Mouse (Mus musculus) neural tube, embryonic 15.5 days (tissue): ENCODE data around the gene Ccdc71l. TPM values are rescaled to one million over a fixed set of nuclear protein-coding genes. Genes with fewer than 3 reads are reported as not detected.
A peak's percentile ranks its signal among the peaks of the same experiment; 100 is the strongest.

Experiments used
- ATAC-seq: fragments of 200-750 bp; cut with Nextera tagmentation; 2 replicates; pipeline ENCODE4 v1.8.0; 2017; ENCODE audit warnings: mild to moderate bottlenecking, moderate TSS enrichment, moderate library complexity; ENCODE audit not compliant: low FRiP score
- H3K27ac ChIP-seq: fragments of 300-500 bp; sonication (generic); replicated peaks from 2 replicates; pipeline ENCODE4 v1.5.1; 2015; ENCODE audit warnings: mild to moderate bottlenecking, inconsistent platforms
- H3K27me3 ChIP-seq: fragments of 300-500 bp; sonication (generic); replicated peaks from 2 replicates; pipeline ENCODE4 v1.6.1; 2015; ENCODE audit warnings: inconsistent platforms
- H3K36me3 ChIP-seq: fragments of 300-500 bp; sonication (generic); 2 replicates; pipeline ENCODE4 v1.6.1; 2015; ENCODE audit warnings: inconsistent platforms
- H3K4me1 ChIP-seq: fragments of 300-500 bp; sonication (generic); 2 replicates; pipeline ENCODE4 v1.6.1; 2015; ENCODE audit warnings: inconsistent platforms
- H3K4me2 ChIP-seq: fragments of 300-500 bp; sonication (generic); 2 replicates; pipeline ENCODE4 v1.6.1; 2015; ENCODE audit warnings: inconsistent platforms, mild to moderate bottlenecking, moderate library complexity
- H3K4me3 ChIP-seq: fragments of 300-500 bp; sonication (generic); replicated peaks from 2 replicates; pipeline ENCODE4 v1.5.1; 2015; ENCODE audit warnings: mild to moderate bottlenecking, inconsistent platforms
- H3K9ac ChIP-seq: fragments of 300-500 bp; sonication (generic); replicated peaks from 2 replicates; pipeline ENCODE4 v1.6.1; 2015; ENCODE audit warnings: mild to moderate bottlenecking, inconsistent platforms
- H3K9me3 ChIP-seq: fragments of 300-500 bp; sonication (generic); replicated peaks from 2 replicates; pipeline ENCODE4 v1.6.1; 2016; ENCODE audit warnings: inconsistent platforms
- WGBS: fragments of 180-500 bp; shearing (Covaris S2); methylation state at CpG from one replicate; pipeline ENCODE4 v1.1.7; 2015; ENCODE audit warnings: mixed read lengths; 5-methylcytosine and 5-hydroxymethylcytosine counted together
- polyA plus RNA-seq: library from polyadenylated mRNA; unstranded; fragments of >200 nt; fragmentation: Nextera tagmentation; extraction: Ambion mirVana; gene quantifications from 2 replicates; pipeline ENCODE4 v1.2.1, GENCODE M21; 2015

The Ccdc71l gene
- 4.0 and 4.1 TPM in 2 replicates for polyA plus RNA-seq

DNA sequence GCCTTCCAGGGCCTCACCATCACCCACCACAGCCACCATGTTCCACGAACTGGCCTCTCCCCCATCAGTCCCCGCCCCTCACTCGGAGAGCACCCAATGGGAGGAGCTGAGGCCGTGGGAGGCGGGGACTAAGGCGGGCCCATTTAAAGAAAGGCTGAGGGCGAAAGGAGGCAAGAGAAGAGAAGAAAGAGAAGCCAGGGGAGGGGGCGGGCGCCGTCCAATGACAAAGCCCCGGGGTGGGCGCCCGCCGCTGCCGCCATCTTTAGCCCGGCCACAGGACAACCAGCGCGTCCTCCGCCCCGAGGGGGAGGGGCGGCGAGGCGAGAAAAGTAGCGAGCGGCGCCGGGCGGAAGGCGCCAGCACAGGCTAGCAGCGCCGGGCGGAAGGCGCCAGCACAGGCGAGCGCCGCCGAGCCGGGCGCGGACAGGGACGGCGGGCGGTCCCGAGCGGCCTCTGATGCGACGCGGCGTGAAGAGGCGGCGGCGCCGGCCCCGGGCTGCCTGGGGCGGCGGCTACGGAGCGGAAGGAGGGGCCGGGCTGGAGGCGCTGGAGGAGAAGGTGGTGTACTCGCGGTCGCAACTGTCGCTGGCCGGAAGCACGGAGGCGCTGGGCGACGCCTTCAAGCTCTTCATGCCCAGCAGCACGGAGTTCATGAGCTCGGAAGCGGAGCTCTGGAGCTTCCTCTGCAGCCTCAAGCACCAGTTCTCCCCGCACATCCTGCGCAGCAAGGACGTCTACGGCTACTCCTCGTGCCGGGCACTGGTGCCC lies at the start of gene Ccdc71l:
Gene Ccdc71l (plus strand): TSS at position 177 of the 768 bp plus-strand sequence.
- no peaks in the 10 kb centered on the region for H3K36me3 ChIP-seq
- H3K4me2 ChIP-seq = peak within 1 kb of the TSS; percentile 79
- peak within 1 kb of the TSS; percentile 93 for H3K9ac ChIP-seq
- peak within 1 kb of the TSS; percentile 87 for H3K4me3 ChIP-seq
- ATAC-seq = peak; percentile 93
- H3K9me3 ChIP-seq = no peaks in the 10 kb centered on the region
- peaks cover 21% of the 10 kb centered on the region for H3K4me1 ChIP-seq
- WGBS = under 1% methylated on average over 66 of the region's 78 CpGs
- H3K27me3 ChIP-seq = no peaks in the 10 kb centered on the region
- peak within 1 kb of the TSS; percentile 90 for H3K27ac ChIP-seq

DNA sequence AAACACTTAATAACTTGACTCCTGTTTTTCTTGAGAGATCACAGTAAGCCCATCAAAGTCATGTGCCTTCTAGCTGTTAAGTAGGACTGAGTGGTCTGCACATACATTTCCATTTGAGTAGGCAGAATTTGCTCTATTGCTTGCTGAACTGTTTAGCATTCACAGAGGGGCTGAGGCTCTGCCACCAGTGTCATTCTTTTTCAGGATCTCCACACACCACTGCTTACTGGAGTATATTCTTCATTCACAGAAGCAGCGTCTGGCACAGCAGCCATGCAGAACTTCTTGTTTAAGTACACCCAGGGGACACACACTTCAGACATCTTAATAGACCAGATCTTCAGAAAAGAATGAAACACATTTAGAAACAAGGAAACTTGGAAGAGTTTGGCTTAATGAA lies 39.4 kb upstream of the Ccdc71l start:
- Histone ChIP-seq H3K36me3 (no peaks in the 10 kb centered on the region), H3K9ac (no peak overlapping the region), H3K9me3 (no peaks in the 10 kb centered on the region), H3K4me1 (no peaks in the 10 kb centered on the region), H3K27ac (no peak overlapping the region), H3K4me3 (no peak overlapping the region), H3K4me2 (no peak overlapping the region), H3K27me3 (no peaks in the 10 kb centered on the region)
- ATAC-seq = no peak; the same call in 1 of the 2 replicates
- 29% methylated on average over 1 of the region's 1 CpGs for WGBS

DNA sequence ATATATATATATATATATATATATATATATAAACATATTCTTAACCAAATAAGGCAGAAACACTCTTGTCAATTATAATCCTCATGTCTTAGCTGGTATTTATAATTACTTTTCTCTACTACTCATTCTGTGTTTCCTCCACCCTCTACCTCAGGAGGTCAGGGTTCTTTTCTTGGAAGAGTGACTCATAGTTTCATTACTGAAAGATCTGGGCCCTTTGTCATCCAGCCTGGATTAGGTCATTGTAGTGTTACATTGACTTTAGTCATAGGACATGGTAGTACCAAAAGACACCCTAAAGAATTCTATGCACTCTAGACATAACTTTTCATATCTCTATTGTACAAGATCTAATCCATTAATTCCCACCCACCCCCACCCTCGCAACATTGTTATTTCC lies 35.0 kb upstream of the Ccdc71l start:
- WGBS = 73% methylated on average over 1 of the region's 1 CpGs

DNA sequence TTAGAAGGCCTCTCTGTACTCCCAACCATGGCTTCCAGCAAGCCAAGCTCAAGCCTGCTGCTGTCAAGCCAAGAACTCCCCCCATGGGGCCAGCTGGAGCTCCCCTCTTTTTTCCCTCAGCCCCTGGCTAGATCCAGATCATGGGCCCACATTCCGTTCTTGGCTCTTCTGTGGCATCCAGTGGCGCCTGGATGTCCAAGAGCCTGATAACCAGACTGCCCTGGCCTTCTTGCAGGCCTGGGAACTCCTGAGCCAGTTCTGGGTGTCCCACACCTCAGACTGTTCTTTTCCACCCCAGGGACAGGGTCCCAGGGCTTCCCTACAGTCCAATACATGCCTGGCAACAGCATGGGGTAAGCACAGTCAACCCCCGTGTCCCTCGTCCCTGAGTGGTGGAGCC lies 32.4 kb upstream of the Ccdc71l start:
- no peak overlapping the region for H3K4me3 ChIP-seq
- no peaks in the 10 kb centered on the region for H3K27me3 ChIP-seq
- H3K36me3 ChIP-seq = no peaks in the 10 kb centered on the region
- H3K9ac ChIP-seq = no peak overlapping the region
- no peak overlapping the region for H3K27ac ChIP-seq
- no peaks in the 10 kb centered on the region for H3K4me1 ChIP-seq
- H3K4me2 ChIP-seq = no peak overlapping the region
- 90% methylated on average over 4 of the region's 4 CpGs for WGBS
- no peak for ATAC-seq
- H3K9me3 ChIP-seq = no peaks in the 10 kb centered on the region

More for the DNA sequence above, 35.0 kb upstream of the Ccdc71l start:
- no peak for ATAC-seq
- Histone ChIP-seq H3K36me3 (no peaks in the 10 kb centered on the region), H3K4me2 (no peak overlapping the region), H3K27ac (no peak overlapping the region), H3K4me3 (no peak overlapping the region), H3K4me1 (no peaks in the 10 kb centered on the region), H3K9ac (no peak overlapping the region), H3K9me3 (no peaks in the 10 kb centered on the region), H3K27me3 (no peaks in the 10 kb centered on the region)

DNA sequence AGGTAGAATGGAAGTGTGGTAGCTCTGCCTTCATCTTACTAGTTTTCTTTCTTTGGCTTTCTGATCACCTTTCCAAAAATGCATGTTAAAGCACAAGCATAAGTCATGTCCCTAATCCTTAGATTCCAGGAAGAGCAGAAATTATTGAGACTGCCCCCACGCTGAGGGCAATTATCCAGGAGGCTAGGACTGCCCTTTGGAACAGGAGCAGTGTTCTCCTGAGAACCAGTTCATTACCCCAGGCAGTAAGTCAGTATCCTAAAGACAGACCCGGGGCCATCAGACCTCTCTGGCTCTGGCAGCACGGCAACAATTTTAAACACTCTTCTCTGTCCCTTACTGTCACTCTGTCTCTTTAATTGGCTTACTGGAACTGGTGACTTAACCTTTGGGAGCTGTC lies 30.0 kb upstream of the Ccdc71l start:
- Histone ChIP-seq H3K27ac (no peak overlapping the region), H3K27me3 (no peaks in the 10 kb centered on the region), H3K36me3 (no peaks in the 10 kb centered on the region), H3K9me3 (no peaks in the 10 kb centered on the region), H3K4me3 (no peak overlapping the region), H3K4me2 (no peak overlapping the region), H3K4me1 (no peaks in the 10 kb centered on the region), H3K9ac (no peak overlapping the region)
- WGBS = 81% methylated on average over 3 of the region's 3 CpGs
- no peak for ATAC-seq

DNA sequence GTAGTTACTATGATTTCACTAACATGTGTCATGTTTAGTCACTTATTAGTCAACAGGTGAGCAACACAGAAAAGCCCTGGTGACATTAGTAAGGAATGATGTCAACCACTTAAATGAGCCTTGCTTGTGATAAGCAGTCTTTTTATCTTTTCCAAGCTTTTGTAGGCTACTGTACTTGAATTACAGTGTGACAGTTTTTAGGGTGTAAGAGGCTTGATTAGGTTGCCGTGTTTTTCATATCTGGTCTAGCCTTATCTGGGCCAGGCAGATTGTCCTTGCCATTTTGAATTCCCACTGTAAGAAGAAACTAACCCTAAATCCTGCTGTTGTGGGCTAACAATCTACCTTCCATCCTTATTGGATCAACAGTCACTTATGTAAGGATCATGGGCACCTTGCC lies 26.6 kb upstream of the Ccdc71l start:
- Histone ChIP-seq H3K4me2 (no peak overlapping the region), H3K36me3 (no peaks in the 10 kb centered on the region), H3K27me3 (no peaks in the 10 kb centered on the region), H3K9me3 (no peaks in the 10 kb centered on the region), H3K9ac (no peak overlapping the region), H3K4me1 (no peaks in the 10 kb centered on the region), H3K27ac (no peak overlapping the region), H3K4me3 (no peak overlapping the region)
- no peak for ATAC-seq
- WGBS = 100% methylated on average over 1 of the region's 1 CpGs

DNA sequence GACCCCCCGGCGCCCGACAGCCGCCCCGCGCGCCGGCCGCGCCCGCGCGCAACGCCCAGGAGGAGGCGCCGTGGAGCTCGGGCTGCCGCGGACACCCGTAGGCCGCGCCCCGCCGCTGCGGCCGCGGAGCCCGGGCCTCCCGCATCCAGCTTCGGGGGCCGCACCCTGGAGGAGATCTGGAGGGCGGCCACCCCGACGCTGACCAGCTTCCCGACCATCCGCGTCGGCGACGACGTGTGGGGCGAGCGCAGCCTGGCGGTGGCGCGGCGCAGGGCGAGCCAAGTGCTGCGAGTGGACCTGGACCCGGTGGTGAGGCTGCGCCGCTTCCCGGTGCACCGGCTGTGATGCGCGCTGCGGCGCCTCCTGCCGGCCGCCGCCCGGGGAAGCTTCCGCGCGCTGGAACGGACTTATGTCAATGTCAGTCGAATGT lies 807 bp downstream of the Ccdc71l start:
- Histone ChIP-seq H3K27me3 (no peaks in the 10 kb centered on the region), H3K9me3 (no peaks in the 10 kb centered on the region), H3K4me3 (peak overlapping the region; percentile 87), H3K27ac (peak overlapping the region; percentile 90), H3K9ac (peak overlapping the region; percentile 93), H3K4me1 (peaks cover 23% of the 10 kb centered on the region), H3K4me2 (peak overlapping the region; percentile 79), H3K36me3 (no peaks in the 10 kb centered on the region)
- 0% methylated on average over 52 of the region's 67 CpGs for WGBS
- peak; percentile 87 for ATAC-seq

DNA sequence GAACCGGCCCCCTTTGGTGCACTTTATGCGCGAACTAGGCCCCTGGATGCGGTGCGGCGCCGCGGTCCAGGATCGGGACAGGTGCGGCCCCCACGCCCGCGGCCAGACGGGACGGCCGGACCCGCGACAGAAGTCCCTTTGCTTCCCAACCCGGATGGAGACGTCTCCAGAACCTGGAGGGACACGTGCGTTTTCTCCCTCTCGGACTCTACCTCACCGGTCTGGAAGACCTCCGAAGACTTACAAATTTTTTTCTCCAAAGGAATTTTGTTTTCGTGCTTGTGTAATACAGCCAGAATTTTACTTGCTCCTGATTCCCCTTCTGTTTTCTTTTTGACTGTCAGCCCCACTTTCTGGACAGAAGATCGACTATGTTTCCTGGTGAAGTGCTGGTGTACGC lies 1.2 kb downstream of the Ccdc71l start:
- Histone ChIP-seq H3K4me1 (peaks cover 23% of the 10 kb centered on the region), H3K27me3 (no peaks in the 10 kb centered on the region), H3K27ac (peak overlapping the region; percentile 90), H3K9ac (peak overlapping the region; percentile 93), H3K9me3 (no peaks in the 10 kb centered on the region), H3K4me2 (peak overlapping the region; percentile 79), H3K36me3 (no peaks in the 10 kb centered on the region), H3K4me3 (peak overlapping the region; percentile 87)
- peak; percentile 3; the same call in 1 of the 2 replicates for ATAC-seq
- WGBS = 3% methylated on average over 28 of the region's 28 CpGs

DNA sequence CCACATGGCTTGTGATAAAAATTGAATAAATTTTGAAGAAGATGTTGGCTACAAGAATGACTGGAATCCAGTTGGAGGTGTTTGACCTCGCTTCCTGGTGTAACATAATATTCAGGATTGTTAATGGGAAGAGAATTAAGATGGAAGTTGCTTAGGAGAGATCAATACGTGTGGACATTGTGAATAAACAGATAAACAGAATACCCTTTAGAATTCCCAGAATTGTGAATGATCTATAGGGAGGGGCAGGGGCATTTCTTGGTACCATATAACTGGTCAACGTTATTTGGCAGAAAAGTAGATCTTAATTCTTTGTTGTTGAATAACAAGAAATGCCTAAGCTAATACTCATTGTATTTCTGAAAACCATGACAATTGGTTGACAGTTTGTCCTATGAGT lies 2.0 kb downstream of the Ccdc71l start:
- Histone ChIP-seq H3K9ac (no peak overlapping the region), H3K27ac (no peak overlapping the region), H3K9me3 (no peaks in the 10 kb centered on the region), H3K36me3 (no peaks in the 10 kb centered on the region), H3K4me3 (peak overlapping the region; percentile 87), H3K4me1 (peaks cover 23% of the 10 kb centered on the region), H3K4me2 (peak overlapping the region; percentile 79), H3K27me3 (no peaks in the 10 kb centered on the region)
- ATAC-seq = no peak
- 59% methylated on average over 3 of the region's 3 CpGs for WGBS

DNA sequence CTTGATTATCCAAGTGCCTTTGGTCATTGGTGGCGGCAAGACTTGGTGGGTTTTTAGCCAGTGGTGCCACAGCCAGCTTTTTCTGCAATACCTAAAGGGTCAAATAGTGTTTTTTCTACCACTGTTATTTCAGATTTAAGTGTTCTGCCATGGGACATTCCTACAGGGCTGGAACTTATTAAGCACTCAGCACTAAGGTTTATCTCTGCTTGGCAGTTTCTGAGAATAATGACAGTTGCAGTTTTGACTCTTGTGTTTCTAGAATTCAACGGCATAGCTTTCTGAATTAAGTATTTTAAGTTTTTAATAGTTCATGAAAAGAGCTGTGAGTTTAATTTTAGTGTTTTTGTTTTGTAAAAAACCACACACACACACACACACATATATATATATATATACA lies 2.5 kb downstream of the Ccdc71l start:
- no peaks in the 10 kb centered on the region for H3K27me3 ChIP-seq
- peak overlapping the region; percentile 87 for H3K4me3 ChIP-seq
- peak overlapping the region; percentile 79 for H3K4me2 ChIP-seq
- peaks cover 23% of the 10 kb centered on the region for H3K4me1 ChIP-seq
- no peak overlapping the region for H3K9ac ChIP-seq
- ATAC-seq = no peak
- 93% methylated on average over 2 of the region's 2 CpGs for WGBS
- H3K9me3 ChIP-seq = no peaks in the 10 kb centered on the region
- H3K27ac ChIP-seq = no peak overlapping the region
- no peaks in the 10 kb centered on the region for H3K36me3 ChIP-seq

DNA sequence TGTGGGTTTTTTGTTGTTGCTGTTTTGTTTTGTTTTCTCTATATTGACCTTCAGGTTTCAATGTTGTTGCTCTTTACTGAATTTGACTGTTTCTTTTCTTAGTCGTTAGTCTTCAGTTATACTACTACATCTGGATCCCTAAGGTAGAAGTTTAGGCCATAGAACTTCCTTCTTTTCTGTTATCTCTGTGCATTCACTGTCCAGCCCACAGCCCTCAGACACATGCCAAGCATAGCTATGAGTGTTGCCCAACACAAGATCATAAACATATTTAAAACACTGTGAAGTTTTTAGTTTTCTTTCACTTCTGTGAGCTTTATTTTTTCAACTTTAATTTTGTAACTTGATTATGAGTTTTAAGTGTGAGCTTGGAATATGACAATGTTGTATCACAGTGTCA lies 41.0 kb downstream of the Ccdc71l start:
- ATAC-seq = no peak
- H3K27me3 ChIP-seq = no peaks in the 10 kb centered on the region
- no peak overlapping the region for H3K4me3 ChIP-seq
- H3K27ac ChIP-seq = no peak overlapping the region
- no peak overlapping the region for H3K9ac ChIP-seq
- H3K4me1 ChIP-seq = no peaks in the 10 kb centered on the region
- no peak overlapping the region for H3K4me2 ChIP-seq
- 88% methylated on average over 1 of the region's 1 CpGs for WGBS
- no peaks in the 10 kb centered on the region for H3K9me3 ChIP-seq
- H3K36me3 ChIP-seq = no peaks in the 10 kb centered on the region

DNA sequence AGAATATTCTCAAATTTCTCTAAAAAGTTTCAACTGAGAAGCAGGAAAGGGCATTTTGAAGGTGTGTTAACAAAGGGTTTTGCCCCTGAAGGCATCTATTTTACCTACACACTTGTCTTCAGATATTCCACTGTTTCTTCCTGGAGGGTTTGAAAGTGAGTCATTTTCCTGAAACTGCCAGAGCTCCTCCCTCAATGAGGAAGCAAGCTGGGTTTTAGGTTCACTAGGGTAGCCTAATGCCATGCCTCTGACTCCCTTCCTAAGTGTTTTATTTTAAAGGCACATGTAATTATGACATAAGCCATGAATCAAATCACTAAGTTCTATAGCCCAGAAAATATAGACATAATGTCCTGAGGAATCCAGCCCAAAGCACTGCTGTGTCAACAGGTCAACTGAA lies 49.3 kb downstream of the Ccdc71l start:
- Histone ChIP-seq H3K27me3 (no peaks in the 10 kb centered on the region), H3K27ac (no peak overlapping the region), H3K4me3 (no peak overlapping the region), H3K9me3 (no peaks in the 10 kb centered on the region), H3K4me2 (no peak overlapping the region), H3K4me1 (no peaks in the 10 kb centered on the region), H3K36me3 (no peaks in the 10 kb centered on the region), H3K9ac (no peak overlapping the region)
- no peak for ATAC-seq
